Mouse (Mus musculus): ENCODE measurements around the gene Hexa. TPM values are rescaled to one million over a fixed set of nuclear protein-coding genes. Genes with fewer than 3 reads are reported as not detected.
A peak's percentile ranks its signal among the peaks of the same experiment; 100 is the strongest.

Gene Hexa
- polyA plus RNA-seq (2014; fragmentation: Nextera tagmentation; extraction: Ambion mirVana): 50.7 and 53.3 TPM in 2 replicates

- H3K27me3 ChIP-seq (ENCODE audit: control insufficient read depth, insufficient read depth, low read length): no peaks in the 10 kb centered on the region; the same call in 1 of the 2 replicates
- DNase-seq (ENCODE audit: low spot score, missing footprints): peak; percentile 98
- H3K4me3 ChIP-seq (ENCODE audit: low read depth, low read length): peak within 1 kb of the TSS; percentile 58
- H3K4me1 ChIP-seq (ENCODE audit: control insufficient read depth, insufficient read depth, low read length): peaks cover 3% of the 10 kb centered on the region
- no peak within 1 kb of the TSS for H3K27ac ChIP-seq (ENCODE audit: low read depth, low read length)
- WGBS: 4% methylated on average over 55 of the region's 55 CpGs
- H3K9me3 ChIP-seq (ENCODE audit: control insufficient read depth, low read length): no peaks in the 10 kb centered on the region
- H3K9ac ChIP-seq (ENCODE audit: low read length): peak within 1 kb of the TSS; percentile 80
- no peaks in the 10 kb centered on the region for H3K36me3 ChIP-seq (ENCODE audit: control insufficient read depth, insufficient read depth, low read length)
- peak; percentile 92 for ATAC-seq (ENCODE audit: low FRiP score)
- peak within 1 kb of the TSS; percentile 86 for H3K4me2 ChIP-seq
Measured at GRCm38 (mm10) chr9:59539441-59540137, at the start of gene Hexa, which contains the start of gene Tmem202. TSS of gene Hexa (plus strand) at chr9:59539540. TSS of gene Tmem202 (minus strand) at chr9:59539847.

GRCm38 (mm10) chr9:59508146-59508545 is 31.2 kb upstream of the Hexa start:
- Histone ChIP-seq H3K9me3 (ENCODE audit: control insufficient read depth, low read length) (no peaks in the 10 kb centered on the region), H3K4me2 (no peak overlapping the region), H3K27me3 (ENCODE audit: control insufficient read depth, insufficient read depth, low read length) (no peaks in the 10 kb centered on the region), H3K27ac (ENCODE audit: low read depth, low read length) (no peak overlapping the region), H3K9ac (ENCODE audit: low read length) (no peak overlapping the region), H3K4me3 (ENCODE audit: low read depth, low read length) (no peak overlapping the region), H3K4me1 (ENCODE audit: control insufficient read depth, insufficient read depth, low read length) (no peaks in the 10 kb centered on the region), H3K36me3 (ENCODE audit: control insufficient read depth, insufficient read depth, low read length) (no peaks in the 10 kb centered on the region)
- ATAC-seq (ENCODE audit: low FRiP score): no peak
- 65% methylated on average over 1 of the region's 1 CpGs for WGBS
- no peak for DNase-seq (ENCODE audit: low spot score, missing footprints)

- Histone ChIP-seq H3K36me3 (ENCODE audit: control insufficient read depth, insufficient read depth, low read length) (no peaks in the 10 kb centered on the region), H3K9ac (ENCODE audit: low read length) (no peak overlapping the region), H3K4me3 (ENCODE audit: low read depth, low read length) (no peak overlapping the region), H3K27me3 (ENCODE audit: control insufficient read depth, insufficient read depth, low read length) (no peaks in the 10 kb centered on the region), H3K4me1 (ENCODE audit: control insufficient read depth, insufficient read depth, low read length) (no peaks in the 10 kb centered on the region), H3K9me3 (ENCODE audit: control insufficient read depth, low read length) (no peaks in the 10 kb centered on the region), H3K27ac (ENCODE audit: low read depth, low read length) (no peak overlapping the region), H3K4me2 (no peak overlapping the region)
- WGBS: 58% methylated on average over 4 of the region's 4 CpGs
- no peak for DNase-seq (ENCODE audit: low spot score, missing footprints)
- no peak for ATAC-seq (ENCODE audit: low FRiP score)
Measured at GRCm38 (mm10) chr9:59512381-59512780, 27.0 kb upstream of the Hexa start.

GRCm38 (mm10) chr9:59515069-59515468 is 24.3 kb upstream of the Hexa start:
- no peak for DNase-seq (ENCODE audit: low spot score, missing footprints)
- H3K27ac ChIP-seq (ENCODE audit: low read depth, low read length): no peak overlapping the region
- H3K4me2 ChIP-seq: no peak overlapping the region
- H3K9me3 ChIP-seq (ENCODE audit: control insufficient read depth, low read length): no peaks in the 10 kb centered on the region
- 76% methylated on average over 3 of the region's 3 CpGs for WGBS
- no peaks in the 10 kb centered on the region for H3K36me3 ChIP-seq (ENCODE audit: control insufficient read depth, insufficient read depth, low read length)
- no peaks in the 10 kb centered on the region for H3K4me1 ChIP-seq (ENCODE audit: control insufficient read depth, insufficient read depth, low read length)
- no peaks in the 10 kb centered on the region for H3K27me3 ChIP-seq (ENCODE audit: control insufficient read depth, insufficient read depth, low read length)
- no peak for ATAC-seq (ENCODE audit: low FRiP score)
- H3K4me3 ChIP-seq (ENCODE audit: low read depth, low read length): no peak overlapping the region
- no peak overlapping the region for H3K9ac ChIP-seq (ENCODE audit: low read length)

GRCm38 (mm10) chr9:59517127-59517526 is 22.2 kb upstream of the Hexa start:
- Histone ChIP-seq H3K4me1 (ENCODE audit: control insufficient read depth, insufficient read depth, low read length) (no peaks in the 10 kb centered on the region), H3K4me2 (no peak overlapping the region), H3K27ac (ENCODE audit: low read depth, low read length) (no peak overlapping the region), H3K36me3 (ENCODE audit: control insufficient read depth, insufficient read depth, low read length) (no peaks in the 10 kb centered on the region), H3K27me3 (ENCODE audit: control insufficient read depth, insufficient read depth, low read length) (no peaks in the 10 kb centered on the region), H3K9me3 (ENCODE audit: control insufficient read depth, low read length) (no peaks in the 10 kb centered on the region), H3K9ac (ENCODE audit: low read length) (no peak overlapping the region), H3K4me3 (ENCODE audit: low read depth, low read length) (no peak overlapping the region)
- WGBS: 59% methylated on average over 7 of the region's 7 CpGs
- ATAC-seq (ENCODE audit: low FRiP score) (no peak), DNase-seq (ENCODE audit: low spot score, missing footprints) (peak; percentile 65)

- 89% methylated on average over 5 of the region's 5 CpGs for WGBS
- H3K27ac ChIP-seq (ENCODE audit: low read depth, low read length): no peak overlapping the region
- no peaks in the 10 kb centered on the region for H3K27me3 ChIP-seq (ENCODE audit: control insufficient read depth, insufficient read depth, low read length)
- H3K4me2 ChIP-seq: no peak overlapping the region
- no peak overlapping the region for H3K9ac ChIP-seq (ENCODE audit: low read length)
- no peak for ATAC-seq (ENCODE audit: low FRiP score)
- H3K9me3 ChIP-seq (ENCODE audit: control insufficient read depth, low read length): no peaks in the 10 kb centered on the region
- no peak overlapping the region for H3K4me3 ChIP-seq (ENCODE audit: low read depth, low read length)
- no peaks in the 10 kb centered on the region for H3K36me3 ChIP-seq (ENCODE audit: control insufficient read depth, insufficient read depth, low read length)
- DNase-seq (ENCODE audit: low spot score, missing footprints): peak; percentile 53
- no peaks in the 10 kb centered on the region for H3K4me1 ChIP-seq (ENCODE audit: control insufficient read depth, insufficient read depth, low read length)
Measured at GRCm38 (mm10) chr9:59518976-59519375, 20.4 kb upstream of the Hexa start.

- no peaks in the 10 kb centered on the region for H3K36me3 ChIP-seq (ENCODE audit: control insufficient read depth, insufficient read depth, low read length)
- DNase-seq (ENCODE audit: low spot score, missing footprints) (peak; percentile 35), ATAC-seq (ENCODE audit: low FRiP score) (no peak)
- no peaks in the 10 kb centered on the region for H3K27me3 ChIP-seq (ENCODE audit: control insufficient read depth, insufficient read depth, low read length)
- no peak overlapping the region for H3K27ac ChIP-seq (ENCODE audit: low read depth, low read length)
- H3K9me3 ChIP-seq (ENCODE audit: control insufficient read depth, low read length): no peaks in the 10 kb centered on the region
- no peak overlapping the region for H3K9ac ChIP-seq (ENCODE audit: low read length)
- 84% methylated on average over 2 of the region's 2 CpGs for WGBS
- no peak overlapping the region for H3K4me2 ChIP-seq
- no peak overlapping the region for H3K4me3 ChIP-seq (ENCODE audit: low read depth, low read length)
- H3K4me1 ChIP-seq (ENCODE audit: control insufficient read depth, insufficient read depth, low read length): no peaks in the 10 kb centered on the region
Measured at GRCm38 (mm10) chr9:59519396-59519795, 19.9 kb upstream of the Hexa start.

GRCm38 (mm10) chr9:59522906-59523305 is 16.4 kb upstream of the Hexa start:
- Histone ChIP-seq H3K4me1 (ENCODE audit: control insufficient read depth, insufficient read depth, low read length) (no peaks in the 10 kb centered on the region), H3K36me3 (ENCODE audit: control insufficient read depth, insufficient read depth, low read length) (no peaks in the 10 kb centered on the region), H3K27ac (ENCODE audit: low read depth, low read length) (no peak overlapping the region), H3K4me2 (no peak overlapping the region), H3K27me3 (ENCODE audit: control insufficient read depth, insufficient read depth, low read length) (no peaks in the 10 kb centered on the region), H3K9ac (ENCODE audit: low read length) (no peak overlapping the region), H3K4me3 (ENCODE audit: low read depth, low read length) (no peak overlapping the region), H3K9me3 (ENCODE audit: control insufficient read depth, low read length) (no peaks in the 10 kb centered on the region)
- DNase-seq (ENCODE audit: low spot score, missing footprints) (no peak), ATAC-seq (ENCODE audit: low FRiP score) (no peak)
- WGBS: 83% methylated on average over 4 of the region's 4 CpGs

- no peaks in the 10 kb centered on the region for H3K4me1 ChIP-seq (ENCODE audit: control insufficient read depth, insufficient read depth, low read length)
- WGBS: 81% methylated on average over 6 of the region's 6 CpGs
- ATAC-seq (ENCODE audit: low FRiP score) (no peak), DNase-seq (ENCODE audit: low spot score, missing footprints) (no peak)
- no peaks in the 10 kb centered on the region for H3K27me3 ChIP-seq (ENCODE audit: control insufficient read depth, insufficient read depth, low read length)
- no peak overlapping the region for H3K9ac ChIP-seq (ENCODE audit: low read length)
- H3K4me3 ChIP-seq (ENCODE audit: low read depth, low read length): no peak overlapping the region
- no peaks in the 10 kb centered on the region for H3K36me3 ChIP-seq (ENCODE audit: control insufficient read depth, insufficient read depth, low read length)
- no peaks in the 10 kb centered on the region for H3K9me3 ChIP-seq (ENCODE audit: control insufficient read depth, low read length)
- H3K27ac ChIP-seq (ENCODE audit: low read depth, low read length): no peak overlapping the region
- no peak overlapping the region for H3K4me2 ChIP-seq
Measured at GRCm38 (mm10) chr9:59526727-59527126, 12.6 kb upstream of the Hexa start.

Measured in midbrain, embryonic 11.5 days (tissue).